Mouse (Mus musculus) lung, postnatal 0 days (tissue): Measurements from ENCODE around the gene Olfr960.

Experiments used
- CTCF ChIP-seq: IDR thresholded peaks from 2 replicates; pipeline ENCODE4 v1.5.1; 2016; ENCODE audit warnings: antibody characterized with exemption, mild to moderate bottlenecking
- EP300 ChIP-seq: IDR thresholded peaks from 2 replicates; pipeline ENCODE4 v1.6.1; 2016; ENCODE audit warnings: antibody characterized with exemption, mild to moderate bottlenecking, control low read depth

- TF ChIP-seq CTCF (no peak), EP300 (no peak)
Observed at GRCm38 (mm10) chr9:39654756-39655396, 33.7 kb downstream of the Olfr960 start.
